Mouse (Mus musculus) embryonic fibroblast, embryonic 13.5 days (primary cell): ENCODE data around the gene Cuedc1.

Source experiments
- CTCF ChIP-seq: IDR thresholded peaks from 2 replicates; pipeline ENCODE4 v1.5.1; 2011; ENCODE audit warnings: mild to moderate bottlenecking, control low read depth, low read length, moderate library complexity, borderline replicate concordance; ENCODE audit not compliant: insufficient read depth
- POLR2A ChIP-seq: IDR thresholded peaks from 2 replicates; pipeline ENCODE4 v1.6.1; 2011; ENCODE audit warnings: low read depth, mild to moderate bottlenecking, control low read depth, low read length, moderate library complexity

DNA sequence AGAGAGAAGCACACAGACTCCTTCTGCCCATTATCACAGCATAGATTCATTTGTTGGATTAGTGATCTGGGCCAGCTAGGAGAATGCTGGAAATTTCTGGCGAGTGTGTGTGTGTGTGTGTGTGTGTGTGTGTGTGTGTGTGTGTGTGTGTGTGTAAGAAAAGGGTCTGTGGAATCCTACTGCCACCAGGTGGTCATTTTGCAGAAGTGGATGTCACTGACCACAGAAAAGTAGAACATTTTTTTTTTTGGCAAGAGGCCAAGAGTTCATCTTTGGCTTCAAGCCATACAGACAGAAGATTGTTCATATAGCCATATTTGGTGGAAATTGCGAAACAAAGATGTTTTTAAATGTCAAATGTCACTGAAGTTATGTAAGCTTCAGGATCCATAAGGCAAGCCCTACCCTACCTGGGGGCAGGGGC lies 99.3 kb downstream of the Cuedc1 start:
- TF ChIP-seq POLR2A, result no peak
- 0 out of 2 replicates have a peak, but pooled peaks have one; percentile 16 for TF ChIP-seq CTCF
